Mouse (Mus musculus) regulatory T cell (primary cell): ENCODE measurements around the gene Supt5.

Experiments used
- in situ Hi-C: fragments of 300-600 bp; cut with MboI, MseI; formaldehyde crosslinking; loops from one replicate; pipeline ENCODE4 v1.15.1; 2025; ENCODE audit warnings: high pct_unique_total_duplicates

Supt5 gene

GRCm38 (mm10) chr7:28375176-28375921 is 36.8 kb upstream of the Supt5 start:
- in situ Hi-C loops = no loop called here

- in situ Hi-C loops = no loop called here
Measured at GRCm38 (mm10) chr7:28374647-28375046, 36.1 kb upstream of the Supt5 start.

- in situ Hi-C loops = no loop called here
Measured at GRCm38 (mm10) chr7:28373891-28374495, 35.4 kb upstream of the Supt5 start.

DNA sequence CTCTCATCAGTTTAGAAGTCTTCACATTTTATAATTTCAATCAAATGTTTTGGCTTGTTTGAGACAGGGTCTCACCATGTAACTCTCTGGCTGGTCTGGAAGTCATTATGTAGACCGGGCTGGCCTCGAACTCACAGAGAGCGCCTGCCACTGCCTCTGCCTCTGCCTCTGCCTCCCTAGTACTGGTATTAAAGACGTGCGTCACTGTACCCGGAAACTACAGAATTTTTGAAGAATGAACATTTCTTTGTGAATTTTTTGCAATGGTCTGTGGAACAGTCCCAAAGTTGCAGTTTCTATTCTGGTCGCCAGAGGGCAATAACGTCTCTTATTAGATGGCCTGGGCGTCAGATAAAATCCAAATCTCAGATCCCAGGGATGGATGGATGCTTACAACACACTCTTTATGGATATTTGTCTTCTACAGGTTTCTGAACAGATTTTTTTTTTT is 34.6 kb upstream of the Supt5 start:
- in situ Hi-C loops = no loop called here

GRCm38 (mm10) chr7:28372251-28373108 is 33.9 kb upstream of the Supt5 start, which contains the start of gene Plekhg2:
TSS of gene Plekhg2 (minus strand) at chr7:28372599.
- in situ Hi-C loops = no loop called here

DNA sequence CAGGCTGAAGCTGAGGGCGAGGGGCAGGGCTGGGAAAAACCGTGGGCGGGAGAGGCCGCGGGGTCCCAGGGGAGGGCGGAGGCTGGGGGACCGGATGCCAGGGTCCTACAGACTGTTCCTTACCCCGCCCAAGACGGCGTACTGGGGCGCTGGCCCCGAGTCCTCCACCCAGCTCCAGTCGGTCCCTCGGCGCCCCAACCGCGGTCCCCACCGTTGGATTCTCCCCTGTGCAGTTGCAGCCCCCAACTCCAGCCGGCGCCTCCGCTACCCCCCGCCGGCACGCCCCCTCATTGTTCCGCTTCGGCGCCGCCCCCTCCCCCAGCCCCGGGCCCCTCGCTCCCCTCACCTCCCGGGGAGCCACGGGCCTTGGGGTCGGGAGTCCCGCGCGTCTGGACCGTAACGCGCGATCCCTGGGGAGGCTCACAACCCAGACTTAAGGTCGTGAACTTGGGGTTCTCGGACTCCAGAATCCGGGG is 33.0 kb upstream of the Supt5 start:
- in situ Hi-C loops = no loop called here

DNA sequence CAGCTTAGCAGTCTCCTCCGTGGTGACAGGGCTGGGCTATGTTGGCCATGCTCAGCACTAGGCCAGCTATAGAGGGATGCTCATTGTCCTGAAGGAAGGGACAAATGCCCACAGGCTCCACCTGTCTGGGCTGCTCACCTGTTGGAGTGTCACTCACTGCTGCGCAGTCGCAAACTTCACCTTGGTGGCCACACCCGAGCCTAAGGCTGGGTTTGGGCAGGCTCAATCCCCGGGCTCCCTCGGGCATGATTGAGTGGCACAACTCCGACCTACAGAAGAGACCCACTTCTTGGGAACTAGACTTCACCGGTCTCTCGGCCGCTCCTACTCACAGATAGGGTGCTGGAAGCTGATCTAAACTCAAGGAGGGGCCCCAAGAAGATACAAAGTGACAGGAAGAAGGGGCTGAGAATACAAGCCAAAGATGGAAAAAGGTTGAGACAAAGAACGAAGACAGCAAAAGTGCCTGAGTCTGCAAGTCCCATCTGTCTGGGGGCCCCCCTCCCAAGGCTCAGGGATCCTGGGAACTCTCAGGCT is 32.5 kb upstream of the Supt5 start:
- in situ Hi-C loops = no loop called here

GRCm38 (mm10) chr7:28370051-28370450 is 31.5 kb upstream of the Supt5 start:
- in situ Hi-C loops = no loop called here

GRCm38 (mm10) chr7:28368276-28368920 is 29.9 kb upstream of the Supt5 start:
- in situ Hi-C loops = no loop called here

DNA sequence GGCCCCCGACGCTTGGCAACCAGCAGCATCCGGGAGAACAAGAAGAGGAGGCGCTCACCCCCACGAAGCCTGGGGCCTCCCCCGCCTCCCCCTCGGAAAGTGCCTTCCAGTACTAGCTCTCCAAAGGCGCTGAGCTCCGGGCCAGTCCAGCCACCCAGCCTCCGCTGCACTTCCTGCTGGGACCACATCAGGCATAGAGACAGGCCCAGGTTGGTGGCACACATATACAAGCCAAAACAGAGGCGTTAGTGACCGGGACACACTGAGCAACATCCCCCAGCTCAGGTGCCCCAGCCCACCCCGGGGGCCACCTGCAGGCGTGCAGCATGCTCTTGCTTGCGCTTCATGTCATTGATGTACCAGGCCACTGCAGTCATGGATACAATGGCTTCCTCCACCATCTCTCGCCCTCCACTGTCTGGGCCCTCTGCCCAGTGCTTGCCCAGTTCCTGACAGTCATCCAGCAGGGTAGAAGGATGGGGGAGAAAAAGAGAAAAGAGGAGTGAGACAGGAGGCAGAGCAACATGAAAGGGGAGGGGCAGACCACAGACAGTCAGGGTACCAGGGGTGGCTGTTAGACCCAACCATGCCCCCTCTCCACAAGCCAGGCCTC is 29.2 kb upstream of the Supt5 start:
- in situ Hi-C loops = no loop called here

- in situ Hi-C loops = no loop called here
Measured at GRCm38 (mm10) chr7:28362441-28363060, 24.0 kb upstream of the Supt5 start.

DNA sequence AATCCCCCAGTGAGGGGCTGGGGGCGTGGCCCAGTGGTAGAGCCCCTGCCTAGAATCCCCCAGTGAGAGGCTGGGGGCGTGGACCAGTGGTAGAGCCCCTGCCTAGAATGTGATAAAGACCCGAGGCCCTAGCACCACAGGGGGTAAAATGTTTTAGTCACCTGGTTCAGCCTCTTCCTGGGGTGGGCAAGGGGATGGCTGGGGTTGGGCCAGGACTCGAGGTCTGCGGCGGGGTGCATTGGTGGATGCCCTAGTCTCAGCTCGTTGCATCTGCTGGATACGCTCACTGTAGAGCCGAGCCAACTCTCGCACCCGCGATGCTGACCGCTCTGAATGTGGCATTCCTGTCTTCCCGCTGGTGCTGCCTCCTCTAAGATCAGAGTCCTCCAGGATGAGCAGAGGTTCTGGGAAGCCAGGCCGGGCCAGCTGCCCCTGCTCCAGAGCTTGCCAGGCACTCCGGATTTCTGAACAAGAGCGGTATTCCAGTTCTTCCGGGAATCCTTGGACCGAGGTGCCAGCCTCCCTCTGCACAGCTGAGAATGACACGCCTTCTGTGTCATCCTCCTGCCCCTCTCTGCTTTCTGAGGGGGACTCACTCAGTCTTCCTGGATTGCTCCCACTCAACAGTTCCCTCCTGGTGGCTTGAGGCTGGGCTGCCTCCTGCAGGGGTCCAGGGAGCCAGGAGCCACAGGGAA is 23.2 kb upstream of the Supt5 start:
- in situ Hi-C loops = no loop called here

GRCm38 (mm10) chr7:28360291-28360690 is 21.7 kb upstream of the Supt5 start:
- in situ Hi-C loops = no loop called here

DNA sequence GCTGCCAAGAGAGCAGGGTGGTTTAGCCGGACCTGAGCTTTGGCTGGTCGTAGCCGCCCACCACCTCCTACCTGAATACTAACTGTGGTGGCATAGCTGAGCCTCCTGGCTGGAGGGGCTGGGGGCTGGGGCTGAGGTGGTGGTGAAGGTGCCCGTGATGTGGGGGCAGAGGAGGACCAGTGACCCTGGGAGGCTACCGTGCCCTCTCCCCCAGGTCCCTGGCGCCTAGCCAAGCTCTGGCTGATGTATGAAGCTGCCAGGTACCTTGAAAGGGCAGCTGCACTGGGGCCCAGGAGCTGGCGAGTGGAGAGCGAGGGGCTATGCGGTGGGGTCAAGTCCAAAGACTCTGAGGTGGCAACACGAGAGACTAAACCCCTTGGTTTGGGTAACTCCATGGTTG is 21.3 kb upstream of the Supt5 start:
- in situ Hi-C loops = no loop called here

DNA sequence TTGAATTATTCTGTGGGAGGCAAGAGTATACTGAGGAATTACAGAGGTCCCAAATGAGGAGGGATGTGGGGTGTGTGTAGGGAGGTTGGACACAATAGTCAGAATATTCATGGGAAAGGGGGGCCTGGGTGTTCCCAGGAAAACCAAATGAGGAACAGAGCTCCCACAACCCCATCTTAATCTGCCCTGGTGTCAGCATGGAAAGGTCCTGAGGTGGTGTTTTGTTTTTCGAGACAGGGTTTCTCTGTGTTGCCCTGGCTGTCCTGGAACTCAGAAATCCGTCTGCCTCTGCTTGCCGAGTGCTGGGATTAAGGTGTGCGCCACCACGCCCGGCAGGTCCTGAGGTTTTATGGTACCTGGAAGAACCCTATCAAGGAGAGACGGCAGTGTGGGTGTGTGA is 19.9 kb upstream of the Supt5 start:
- in situ Hi-C loops = no loop called here

DNA sequence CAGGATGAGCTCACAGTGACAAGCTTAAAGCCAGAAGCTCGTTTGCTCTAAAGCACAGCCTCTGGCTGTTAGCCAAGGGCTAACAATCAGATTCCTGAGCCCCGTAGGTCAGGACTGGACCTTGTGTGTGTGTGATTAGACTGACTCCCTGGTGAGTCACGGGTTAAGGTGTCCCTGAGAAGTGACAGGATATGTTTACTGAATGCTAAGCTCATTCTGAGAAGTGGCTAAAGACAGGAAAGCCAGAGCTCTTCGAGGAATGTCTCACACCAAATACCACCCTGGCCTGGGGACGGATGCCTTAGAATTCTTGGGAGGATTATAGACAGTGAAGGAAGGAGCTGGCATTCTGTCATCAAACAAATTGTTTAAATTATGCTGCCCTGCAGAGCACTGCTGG is 19.4 kb upstream of the Supt5 start:
- in situ Hi-C loops = no loop called here

GRCm38 (mm10) chr7:28356981-28357380 is 18.4 kb upstream of the Supt5 start:
- in situ Hi-C loops = no loop called here

DNA sequence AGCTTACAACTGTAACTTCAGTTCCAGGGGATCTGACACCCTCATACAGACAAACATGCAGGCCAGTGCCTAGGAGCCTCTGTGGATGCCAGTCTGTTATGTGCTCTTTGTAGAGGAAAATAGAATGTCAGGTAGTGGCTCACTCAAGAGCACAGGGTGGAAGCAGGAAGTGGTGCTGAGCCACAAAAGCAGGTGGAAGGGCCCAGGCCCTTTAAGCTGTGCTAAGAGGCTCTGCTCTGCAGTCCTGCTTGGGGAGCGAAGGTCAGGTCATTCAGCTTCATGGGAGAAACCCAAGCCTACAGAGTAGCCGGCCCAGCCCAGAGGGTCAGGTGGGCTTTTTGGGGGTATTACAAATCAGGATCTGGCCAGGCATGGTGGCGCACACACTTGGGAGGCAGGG is 16.7 kb upstream of the Supt5 start:
- in situ Hi-C loops = no loop called here

- in situ Hi-C loops = no loop called here
Measured at GRCm38 (mm10) chr7:28354596-28354995, 16.1 kb upstream of the Supt5 start.

GRCm38 (mm10) chr7:28354113-28354581 is 15.6 kb upstream of the Supt5 start:
- in situ Hi-C loops = no loop called here
